Mouse (Mus musculus): ENCODE measurements at regions not wholly inside any gene's neighbourhood (a gene's known extent, or its start where the extent isn't known, plus 50 kb on each side); places are given as distances from the start of the nearest gene placed in this dataset.

DNA sequence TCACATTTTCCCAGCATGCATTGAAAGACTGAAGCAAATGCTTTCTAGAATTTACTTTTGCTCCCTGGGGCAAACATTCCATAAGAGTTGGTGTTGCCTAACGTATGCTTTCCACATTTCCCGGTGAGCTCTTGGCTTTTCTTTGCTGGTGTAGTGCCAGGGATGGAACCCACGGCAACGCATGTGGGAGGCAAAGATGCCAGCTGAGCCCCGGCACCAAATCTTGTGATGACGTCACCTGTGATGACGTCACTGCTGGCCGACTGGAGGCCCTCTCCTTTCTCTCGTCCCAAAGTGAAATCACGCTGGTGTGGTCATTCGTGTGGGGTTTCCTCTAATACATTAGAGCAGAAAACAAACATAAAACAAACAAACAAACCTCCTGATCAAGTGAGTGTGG lies 97.6 kb upstream of the Mvb12b start:
- no peak for DNase-seq (ENCODE audit: low read depth in 1 of 2, low spot score in 2 of 2)

GRCm38 (mm10) chr2:33983112-33983748 lies 95.5 kb upstream of the Mvb12b start:
- no peak for DNase-seq (ENCODE audit: low read depth in 1 of 2, low spot score in 2 of 2)

- no peak for DNase-seq (ENCODE audit: low read depth in 1 of 2, low spot score in 2 of 2)
Observed at GRCm38 (mm10) chr2:33981936-33982335, 94.2 kb upstream of the Mvb12b start.

DNA sequence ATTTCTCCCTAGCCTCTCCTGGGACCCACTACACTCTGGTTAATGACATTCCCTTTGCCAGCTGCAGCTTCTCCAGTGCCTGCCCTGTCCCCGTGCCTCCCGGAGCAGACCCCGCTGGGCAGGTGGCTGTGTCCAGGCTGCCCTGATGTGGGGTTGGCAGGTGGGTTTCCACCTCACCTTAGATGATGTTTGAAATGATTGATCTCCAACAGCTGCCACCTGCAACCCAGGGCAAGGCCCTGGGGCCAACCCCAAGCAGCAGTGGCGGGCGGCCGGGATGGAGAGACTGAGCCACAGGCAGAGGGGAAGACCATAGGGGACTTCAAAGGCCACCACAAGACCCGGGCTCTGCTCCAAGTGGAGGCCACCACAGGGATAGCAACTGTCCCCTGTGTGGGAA lies 93.6 kb upstream of the Mvb12b start:
- no peak for DNase-seq (ENCODE audit: low read depth in 1 of 2, low spot score in 2 of 2)

GRCm38 (mm10) chr2:33980884-33981283 lies 93.1 kb upstream of the Mvb12b start:
- DNase-seq (ENCODE audit: low read depth in 1 of 2, low spot score in 2 of 2) = no peak

GRCm38 (mm10) chr2:33979276-33979675 lies 91.5 kb upstream of the Mvb12b start:
- no peak for DNase-seq (ENCODE audit: low read depth in 1 of 2, low spot score in 2 of 2)

GRCm38 (mm10) chr2:33978550-33978949 lies 90.8 kb upstream of the Mvb12b start:
- no peak for DNase-seq (ENCODE audit: low read depth in 1 of 2, low spot score in 2 of 2)

DNA sequence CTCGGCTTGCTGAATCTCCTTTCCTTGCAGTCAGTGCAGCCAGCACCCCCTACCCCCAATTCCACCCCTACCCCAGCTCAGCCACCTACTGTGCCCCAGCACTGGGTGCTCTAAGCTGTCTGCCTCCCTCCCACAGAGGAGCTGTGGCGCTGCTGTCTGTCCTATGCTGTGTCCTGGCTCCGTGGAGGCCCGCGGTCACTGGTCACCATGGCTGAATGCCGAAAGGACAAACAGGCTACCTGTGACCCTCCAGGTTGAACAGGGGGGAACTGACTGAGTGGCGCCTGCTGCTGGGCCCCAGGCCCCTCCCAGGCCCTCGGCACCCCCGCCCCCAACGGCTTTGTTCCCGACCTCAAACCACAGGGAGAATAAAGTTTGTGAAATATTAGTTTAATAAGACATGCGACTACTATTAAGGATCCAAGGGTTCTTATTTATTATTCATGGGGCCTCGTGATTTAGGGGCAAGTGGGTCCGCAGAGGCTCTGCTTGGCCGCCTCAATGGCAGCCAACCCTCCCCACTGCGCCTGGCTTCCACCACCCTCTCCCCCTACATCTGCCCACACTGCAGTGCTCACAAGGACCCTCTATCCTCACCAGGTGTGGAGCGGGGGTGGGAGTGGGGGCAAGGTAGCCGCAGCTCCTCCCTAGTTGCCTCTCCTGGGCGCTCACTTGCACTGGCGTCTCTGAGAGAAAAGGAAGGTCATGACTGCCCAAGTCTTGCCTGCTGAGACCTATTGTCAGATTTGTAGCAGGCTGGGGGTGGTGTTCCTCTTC lies 90.0 kb upstream of the Mvb12b start:
- DNase-seq (ENCODE audit: low read depth in 1 of 2, low spot score in 2 of 2) = no peak

GRCm38 (mm10) chr2:33977151-33977550 lies 89.4 kb upstream of the Mvb12b start:
- DNase-seq (ENCODE audit: low read depth in 1 of 2, low spot score in 2 of 2) = no peak

DNA sequence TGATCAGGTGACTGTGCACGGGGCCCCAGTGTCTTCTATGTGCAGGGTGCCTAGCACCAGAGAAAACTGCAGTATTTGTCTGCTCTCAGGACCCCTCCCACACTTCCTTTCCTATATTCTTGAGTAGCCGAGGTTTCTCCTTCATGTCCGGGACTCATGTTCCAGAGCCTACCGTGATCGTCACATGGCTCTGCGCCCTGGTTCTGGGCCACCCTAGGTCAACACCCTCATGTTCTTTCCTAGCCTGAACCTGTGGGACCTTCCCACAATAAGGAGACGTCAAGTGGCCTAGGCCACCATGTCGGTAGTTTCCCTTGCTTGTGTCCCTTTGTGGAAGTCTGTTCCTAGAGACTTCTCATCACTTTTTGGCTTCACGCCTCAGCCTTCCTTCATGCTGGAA lies 88.4 kb upstream of the Mvb12b start:
- DNase-seq (ENCODE audit: low read depth in 1 of 2, low spot score in 2 of 2) = no peak

- DNase-seq (ENCODE audit: low read depth in 1 of 2, low spot score in 2 of 2) = no peak
Observed at GRCm38 (mm10) chr2:33975423-33976127, 87.8 kb upstream of the Mvb12b start.

DNA sequence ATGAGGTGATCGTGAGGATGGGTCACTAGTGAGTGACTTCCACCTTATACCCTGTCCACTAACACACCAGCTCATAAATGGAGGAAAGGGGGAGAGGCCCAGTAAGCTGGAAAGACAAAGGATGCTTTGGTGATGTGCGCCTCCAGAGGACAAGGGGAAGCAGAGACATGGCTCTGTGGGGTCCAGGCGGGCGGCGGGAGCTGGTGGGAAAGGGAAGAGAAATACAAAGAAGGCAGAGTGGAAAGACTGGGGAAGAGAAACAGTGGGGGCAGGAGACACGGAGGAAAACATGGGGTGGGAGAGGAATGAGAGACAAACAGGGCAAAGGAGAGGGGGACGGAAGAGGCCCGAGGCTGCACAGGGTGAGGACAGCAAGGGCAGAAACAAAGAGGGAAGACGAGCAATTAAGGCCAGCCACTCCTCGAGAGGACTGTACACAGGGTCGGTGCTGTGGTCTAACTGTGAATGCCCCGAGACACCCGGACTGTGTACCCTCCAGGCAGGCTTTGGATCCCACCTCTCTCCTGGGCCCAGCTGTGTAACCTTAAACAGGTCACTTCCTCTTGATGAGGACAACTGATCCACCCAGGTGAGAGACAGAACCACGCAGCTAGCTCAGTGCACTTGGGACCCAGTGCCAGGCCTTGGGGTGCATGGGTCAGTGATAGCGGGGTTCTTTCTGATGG lies 87.1 kb upstream of the Mvb12b start:
- DNase-seq (ENCODE audit: low read depth in 1 of 2, low spot score in 2 of 2) = no peak

- no peak for DNase-seq (ENCODE audit: low read depth in 1 of 2, low spot score in 2 of 2)
Observed at GRCm38 (mm10) chr2:33974031-33974430, 86.3 kb upstream of the Mvb12b start.

- DNase-seq (ENCODE audit: low read depth in 1 of 2, low spot score in 2 of 2) = peak in 1 of 2 experiments; percentile 34
Observed at GRCm38 (mm10) chr2:33973213-33973834, 85.6 kb upstream of the Mvb12b start.

DNA sequence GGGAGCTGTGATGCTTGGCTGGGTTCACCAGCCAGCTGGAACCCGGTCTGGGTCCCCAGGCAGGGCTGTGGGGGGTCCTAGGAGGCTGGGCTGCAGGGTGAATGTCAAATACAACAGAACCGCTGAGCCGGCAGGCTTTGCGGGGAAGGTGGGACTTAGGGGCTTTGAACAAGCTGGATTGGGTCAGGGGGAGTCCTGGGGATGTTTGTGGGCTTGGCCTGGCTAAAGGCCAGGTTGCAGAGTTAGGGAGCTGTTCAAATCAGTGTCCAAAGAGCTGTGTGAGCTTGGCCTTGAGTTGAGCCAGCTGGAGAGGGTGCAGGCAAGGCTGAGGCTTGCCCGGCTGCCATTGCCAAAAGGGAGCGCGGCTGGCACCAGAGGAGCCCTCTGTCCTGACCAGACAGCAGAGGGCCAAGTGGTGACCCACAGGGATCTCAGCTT lies 79.3 kb upstream of the Mvb12b start:
- no peak for DNase-seq (ENCODE audit: low read depth in 1 of 2, low spot score in 2 of 2)

- DNase-seq (ENCODE audit: low read depth in 1 of 2, low spot score in 2 of 2) = no peak
Observed at GRCm38 (mm10) chr2:33966389-33966983, 78.7 kb upstream of the Mvb12b start.

DNA sequence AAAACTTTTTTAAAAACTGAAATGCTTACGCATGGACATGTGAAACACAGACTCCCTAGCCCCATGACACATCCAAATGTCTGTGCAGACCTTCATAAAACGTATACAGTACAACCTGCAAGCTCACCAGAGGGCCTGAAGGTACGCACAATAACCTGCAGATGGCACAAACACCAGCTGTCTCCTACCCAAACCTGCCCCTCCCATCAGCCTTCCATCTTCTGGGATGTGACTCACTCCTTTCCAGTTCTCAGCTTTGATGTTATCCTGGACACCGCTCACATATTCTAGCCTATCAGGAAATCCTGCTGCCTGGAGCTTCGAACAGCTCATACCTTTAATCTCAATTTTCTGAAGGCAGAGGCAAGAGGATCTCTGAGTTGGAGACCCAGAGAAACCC lies 76.3 kb upstream of the Mvb12b start:
- no peak for DNase-seq (ENCODE audit: low read depth in 1 of 2, low spot score in 2 of 2)

DNA sequence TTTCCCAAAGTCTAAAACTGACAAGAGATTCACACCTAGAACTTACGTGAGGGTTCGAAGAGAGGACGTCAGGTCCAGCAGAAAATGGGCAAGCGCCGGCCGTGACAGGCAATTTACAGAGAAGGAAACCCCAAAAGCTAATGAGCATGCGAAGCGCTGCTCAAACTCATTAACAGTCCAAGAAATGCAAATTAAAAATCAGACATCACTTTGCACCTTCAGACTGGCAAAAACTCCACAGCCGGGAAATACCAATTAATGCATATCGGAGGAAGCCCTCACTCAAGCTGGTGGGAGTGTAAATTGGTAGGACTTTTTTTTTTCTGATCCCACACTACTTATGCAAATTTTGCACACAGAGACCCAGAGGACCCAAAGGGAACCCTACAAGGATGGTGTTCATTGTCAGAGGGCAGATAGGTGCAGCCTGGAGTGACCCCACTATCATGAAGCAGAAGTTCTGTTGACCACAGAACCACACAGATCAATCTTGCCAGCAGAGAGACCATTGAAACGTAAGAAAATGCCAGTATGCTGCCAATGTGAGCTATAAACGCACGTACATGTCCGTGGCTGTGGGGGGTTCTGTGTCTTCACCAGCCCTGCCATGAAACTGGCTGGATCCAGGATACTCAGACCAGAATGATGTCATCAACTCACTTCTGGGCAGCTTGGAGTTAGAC lies 74.8 kb upstream of the Mvb12b start:
- DNase-seq (ENCODE audit: low read depth in 1 of 2, low spot score in 2 of 2) = no peak

- no peak for DNase-seq (ENCODE audit: low read depth in 1 of 2, low spot score in 2 of 2)
Observed at GRCm38 (mm10) chr2:33961566-33961965, 73.8 kb upstream of the Mvb12b start.

DNA sequence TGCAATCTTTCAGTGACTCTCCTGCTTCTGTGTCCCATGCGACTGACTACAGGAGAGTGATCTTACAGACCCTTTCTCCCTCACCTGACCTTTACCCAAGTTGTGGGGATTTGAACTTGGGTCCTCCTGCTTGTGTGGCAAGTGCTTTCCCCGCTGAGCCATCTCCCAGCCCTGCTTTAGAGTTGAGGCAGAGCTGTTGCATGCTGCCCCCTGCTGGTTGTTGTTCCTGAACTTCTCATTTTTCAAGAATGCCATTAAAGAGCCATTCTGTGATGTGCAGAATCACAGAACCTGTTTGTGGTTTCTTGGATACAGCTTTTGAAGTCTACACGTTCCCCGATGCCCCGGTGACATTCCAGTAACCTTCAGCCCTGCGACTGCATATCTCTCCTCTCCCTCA lies 70.0 kb upstream of the Mvb12b start:
- no peak for DNase-seq (ENCODE audit: low read depth in 1 of 2, low spot score in 2 of 2)
